Mouse (Mus musculus): Measurements from ENCODE around the gene Stra8. TPM values are rescaled to one million over a fixed set of nuclear protein-coding genes. Genes with fewer than 3 reads are reported as not detected.
A peak's percentile ranks its signal among the peaks of the same experiment; 100 is the strongest.

Gene Stra8
- polyA plus RNA-seq, 1 experiment from 2014 or later: not detected

GRCm38 (mm10) chr6:34877509-34878321 is 42.2 kb upstream of the Stra8 start, which contains the start of gene Cyren:
Gene Cyren (minus strand): TSS chr6:34878060.
- ATAC-seq (ENCODE audit: low read depth): peak; percentile 93
- Histone ChIP-seq H3K4me1 (ENCODE audit: control insufficient read depth, insufficient read depth, low read length) (peaks cover 8% of the 10 kb centered on the region), H3K9me3 (ENCODE audit: control insufficient read depth, low read length) (no peaks in the 10 kb centered on the region), H3K9ac (replicated peaks; ENCODE audit: low read depth, low read length) (peak within 1 kb of the TSS; percentile 76), H3K4me3 (ENCODE audit: low read depth, low read length) (peak within 1 kb of the TSS; percentile 64), H3K27ac (ENCODE audit: low read depth, low read length) (peak within 1 kb of the TSS; percentile 85), H3K36me3 (ENCODE audit: control insufficient read depth, insufficient read depth, low read length) (no peaks in the 10 kb centered on the region), H3K27me3 (ENCODE audit: control insufficient read depth, insufficient read depth, low read length) (no peaks in the 10 kb centered on the region), H3K4me2 (ENCODE audit: low read depth, low read length) (peak within 1 kb of the TSS; percentile 74)
- WGBS: 0% methylated on average over 49 of the region's 56 CpGs

GRCm38 (mm10) chr6:34879101-34879740 is 40.7 kb upstream of the Stra8 start:
- Histone ChIP-seq H3K36me3 (ENCODE audit: control insufficient read depth, insufficient read depth, low read length) (peaks cover 6% of the 10 kb centered on the region; the same call in 1 of the 2 replicates), H3K4me2 (ENCODE audit: low read depth, low read length) (no peak overlapping the region), H3K9me3 (ENCODE audit: control insufficient read depth, low read length) (no peaks in the 10 kb centered on the region), H3K27ac (ENCODE audit: low read depth, low read length) (no peak overlapping the region), H3K4me1 (ENCODE audit: control insufficient read depth, insufficient read depth, low read length) (peaks cover 8% of the 10 kb centered on the region), H3K9ac (replicated peaks; ENCODE audit: low read depth, low read length) (no peak overlapping the region), H3K4me3 (ENCODE audit: low read depth, low read length) (no peak overlapping the region), H3K27me3 (ENCODE audit: control insufficient read depth, insufficient read depth, low read length) (no peaks in the 10 kb centered on the region)
- no peak for ATAC-seq (ENCODE audit: low read depth)
- WGBS: 93% methylated on average over 16 of the region's 16 CpGs

GRCm38 (mm10) chr6:34879911-34880475 is 40.0 kb upstream of the Stra8 start:
- WGBS: 59% methylated on average over 6 of the region's 6 CpGs
- peaks cover 6% of the 10 kb centered on the region; the same call in 1 of the 2 replicates for H3K36me3 ChIP-seq (ENCODE audit: control insufficient read depth, insufficient read depth, low read length)
- no peaks in the 10 kb centered on the region for H3K9me3 ChIP-seq (ENCODE audit: control insufficient read depth, low read length)
- H3K4me1 ChIP-seq (ENCODE audit: control insufficient read depth, insufficient read depth, low read length): peaks cover 8% of the 10 kb centered on the region
- no peak overlapping the region for H3K4me3 ChIP-seq (ENCODE audit: low read depth, low read length)
- no peak overlapping the region for H3K27ac ChIP-seq (ENCODE audit: low read depth, low read length)
- H3K9ac ChIP-seq (replicated peaks; ENCODE audit: low read depth, low read length): no peak overlapping the region
- no peak for ATAC-seq (ENCODE audit: low read depth)
- no peak overlapping the region for H3K4me2 ChIP-seq (ENCODE audit: low read depth, low read length)
- no peaks in the 10 kb centered on the region for H3K27me3 ChIP-seq (ENCODE audit: control insufficient read depth, insufficient read depth, low read length)

GRCm38 (mm10) chr6:34884724-34885123 is 35.2 kb upstream of the Stra8 start:
- Histone ChIP-seq H3K36me3 (ENCODE audit: control insufficient read depth, insufficient read depth, low read length) (peaks cover 14% of the 10 kb centered on the region; the same call in 1 of the 2 replicates), H3K27ac (ENCODE audit: low read depth, low read length) (no peak overlapping the region), H3K4me1 (ENCODE audit: control insufficient read depth, insufficient read depth, low read length) (peaks cover 7% of the 10 kb centered on the region), H3K27me3 (ENCODE audit: control insufficient read depth, insufficient read depth, low read length) (no peaks in the 10 kb centered on the region), H3K9ac (replicated peaks; ENCODE audit: low read depth, low read length) (no peak overlapping the region), H3K9me3 (ENCODE audit: control insufficient read depth, low read length) (no peaks in the 10 kb centered on the region), H3K4me2 (ENCODE audit: low read depth, low read length) (no peak overlapping the region), H3K4me3 (ENCODE audit: low read depth, low read length) (no peak overlapping the region)
- WGBS: 86% methylated on average over 7 of the region's 7 CpGs
- ATAC-seq (ENCODE audit: low read depth): no peak

GRCm38 (mm10) chr6:34887131-34887850 is 32.7 kb upstream of the Stra8 start:
- Histone ChIP-seq H3K4me1 (ENCODE audit: control insufficient read depth, insufficient read depth, low read length) (peaks cover 7% of the 10 kb centered on the region), H3K9me3 (ENCODE audit: control insufficient read depth, low read length) (no peaks in the 10 kb centered on the region), H3K9ac (replicated peaks; ENCODE audit: low read depth, low read length) (no peak overlapping the region), H3K27me3 (ENCODE audit: control insufficient read depth, insufficient read depth, low read length) (no peaks in the 10 kb centered on the region), H3K27ac (ENCODE audit: low read depth, low read length) (0 out of 2 replicates have a peak overlapping the region, but pooled peaks have one; percentile 2), H3K4me2 (ENCODE audit: low read depth, low read length) (no peak overlapping the region), H3K4me3 (ENCODE audit: low read depth, low read length) (no peak overlapping the region), H3K36me3 (ENCODE audit: control insufficient read depth, insufficient read depth, low read length) (peaks cover 19% of the 10 kb centered on the region)
- peak; percentile 59; the same call in 1 of the 2 replicates for ATAC-seq (ENCODE audit: low read depth)
- WGBS: 38% methylated on average over 6 of the region's 6 CpGs

GRCm38 (mm10) chr6:34889185-34889584 is 30.8 kb upstream of the Stra8 start:
- H3K9ac ChIP-seq (replicated peaks; ENCODE audit: low read depth, low read length): no peak overlapping the region
- H3K27ac ChIP-seq (ENCODE audit: low read depth, low read length): no peak overlapping the region
- no peaks in the 10 kb centered on the region for H3K9me3 ChIP-seq (ENCODE audit: control insufficient read depth, low read length)
- peaks cover 7% of the 10 kb centered on the region for H3K4me1 ChIP-seq (ENCODE audit: control insufficient read depth, insufficient read depth, low read length)
- 62% methylated on average over 4 of the region's 4 CpGs for WGBS
- H3K4me2 ChIP-seq (ENCODE audit: low read depth, low read length): no peak overlapping the region
- no peak overlapping the region for H3K4me3 ChIP-seq (ENCODE audit: low read depth, low read length)
- peaks cover 19% of the 10 kb centered on the region for H3K36me3 ChIP-seq (ENCODE audit: control insufficient read depth, insufficient read depth, low read length)
- no peaks in the 10 kb centered on the region for H3K27me3 ChIP-seq (ENCODE audit: control insufficient read depth, insufficient read depth, low read length)
- ATAC-seq (ENCODE audit: low read depth): no peak

GRCm38 (mm10) chr6:34895569-34895968 is 24.4 kb upstream of the Stra8 start:
- Histone ChIP-seq H3K27me3 (ENCODE audit: control insufficient read depth, insufficient read depth, low read length) (no peaks in the 10 kb centered on the region), H3K9ac (replicated peaks; ENCODE audit: low read depth, low read length) (no peak overlapping the region), H3K36me3 (ENCODE audit: control insufficient read depth, insufficient read depth, low read length) (peaks cover 33% of the 10 kb centered on the region), H3K27ac (ENCODE audit: low read depth, low read length) (no peak overlapping the region), H3K9me3 (ENCODE audit: control insufficient read depth, low read length) (no peaks in the 10 kb centered on the region), H3K4me3 (ENCODE audit: low read depth, low read length) (no peak overlapping the region), H3K4me1 (ENCODE audit: control insufficient read depth, insufficient read depth, low read length) (no peaks in the 10 kb centered on the region), H3K4me2 (ENCODE audit: low read depth, low read length) (no peak overlapping the region)
- WGBS: 88% methylated on average over 7 of the region's 7 CpGs
- ATAC-seq (ENCODE audit: low read depth): no peak

GRCm38 (mm10) chr6:34896168-34896780 is 23.7 kb upstream of the Stra8 start:
- Histone ChIP-seq H3K4me1 (ENCODE audit: control insufficient read depth, insufficient read depth, low read length) (no peaks in the 10 kb centered on the region), H3K36me3 (ENCODE audit: control insufficient read depth, insufficient read depth, low read length) (peaks cover 35% of the 10 kb centered on the region), H3K9me3 (ENCODE audit: control insufficient read depth, low read length) (no peaks in the 10 kb centered on the region), H3K4me3 (ENCODE audit: low read depth, low read length) (no peak overlapping the region), H3K4me2 (ENCODE audit: low read depth, low read length) (no peak overlapping the region), H3K27me3 (ENCODE audit: control insufficient read depth, insufficient read depth, low read length) (no peaks in the 10 kb centered on the region), H3K27ac (ENCODE audit: low read depth, low read length) (no peak overlapping the region), H3K9ac (replicated peaks; ENCODE audit: low read depth, low read length) (no peak overlapping the region)
- no peak for ATAC-seq (ENCODE audit: low read depth)
- WGBS: 68% methylated on average over 16 of the region's 16 CpGs

All from neural tube, embryonic 14.5 days (tissue).